Mouse (Mus musculus) right cerebral cortex, postnatal 4 days (tissue): ENCODE results near the gene Nr1h2.

ENCODE experiments used
- DNase-seq: peaks from one replicate; pipeline ENCODE4 v3.0.0-alpha.2; 2022

Gene Nr1h2

GRCm38 (mm10) chr7:44553826-44554225 is at the start of gene Nr1h2:
Gene Nr1h2, minus strand, starts transcription at chr7:44553951.
- peak; percentile 93 for DNase-seq

- no peak for DNase-seq
These were observed 49.6 kb upstream of the Nr1h2 start for GRCm38 (mm10) chr7:44603186-44603855.

GRCm38 (mm10) chr7:44602443-44602842 is 48.7 kb upstream of the Nr1h2 start:
- DNase-seq, result peak; percentile 49

- DNase-seq, result no peak
These were observed 47.9 kb upstream of the Nr1h2 start for GRCm38 (mm10) chr7:44601646-44602045.

- no peak for DNase-seq
These were observed 47.0 kb upstream of the Nr1h2 start for GRCm38 (mm10) chr7:44600691-44601262.

GRCm38 (mm10) chr7:44598336-44598735 is 44.6 kb upstream of the Nr1h2 start:
- no peak for DNase-seq

DNA sequence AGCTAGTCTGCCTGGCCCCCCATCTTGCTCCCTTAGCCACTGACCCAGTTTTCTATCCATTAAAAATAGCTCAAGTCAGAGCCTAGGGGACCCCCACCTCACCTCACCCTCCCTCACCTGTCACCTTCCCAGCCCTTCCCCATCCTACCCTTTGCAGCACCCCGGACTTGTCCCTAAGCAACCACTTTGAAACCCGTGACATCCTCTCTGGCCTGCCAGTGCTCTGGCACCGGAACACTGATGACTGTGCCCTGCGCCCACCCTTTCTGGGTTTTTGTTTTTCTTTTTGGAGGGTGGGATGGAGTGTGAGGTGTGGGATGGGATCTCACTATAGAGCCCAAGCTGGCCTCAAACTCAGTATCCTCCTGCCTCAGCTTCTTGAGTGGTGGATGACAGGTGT is 43.9 kb upstream of the Nr1h2 start:
- no peak for DNase-seq

GRCm38 (mm10) chr7:44596996-44597538 is 43.3 kb upstream of the Nr1h2 start:
- no peak for DNase-seq

DNA sequence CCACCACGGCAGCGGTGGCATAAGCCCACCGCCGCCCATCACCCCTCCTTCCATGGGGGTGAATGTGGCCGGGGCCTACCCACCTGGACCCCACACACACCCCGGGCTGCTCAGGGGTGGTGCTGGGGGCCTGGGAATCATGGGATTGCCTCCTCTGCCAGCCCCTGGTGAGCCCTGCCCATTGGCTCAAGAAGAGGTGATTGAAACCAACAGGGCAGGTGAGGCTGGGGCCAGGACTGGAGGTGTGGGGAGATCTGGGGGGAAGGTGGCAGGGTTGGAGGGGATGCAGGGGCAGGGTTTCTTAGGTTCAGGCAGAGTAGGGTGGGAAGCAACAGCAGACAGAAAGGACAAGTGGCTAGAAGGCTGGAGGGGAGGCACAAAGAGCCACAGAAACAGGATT is 42.3 kb upstream of the Nr1h2 start:
- DNase-seq, result no peak

DNA sequence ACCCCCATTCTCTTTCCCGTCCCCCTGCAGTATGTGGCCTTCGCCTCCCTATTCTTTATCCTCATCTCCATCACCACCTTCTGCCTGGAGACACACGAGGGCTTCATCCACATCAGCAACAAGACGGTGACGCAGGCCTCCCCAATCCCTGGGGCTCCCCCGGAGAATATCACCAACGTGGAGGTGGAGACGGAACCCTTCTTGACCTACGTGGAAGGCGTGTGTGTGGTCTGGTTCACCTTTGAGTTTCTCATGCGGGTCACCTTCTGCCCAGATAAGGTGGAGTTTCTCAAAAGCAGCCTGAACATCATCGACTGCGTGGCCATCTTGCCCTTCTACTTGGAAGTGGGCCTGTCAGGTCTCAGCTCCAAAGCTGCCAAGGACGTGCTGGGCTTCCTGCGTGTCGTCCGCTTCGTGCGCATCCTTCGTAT is 41.4 kb upstream of the Nr1h2 start:
- DNase-seq, result no peak

GRCm38 (mm10) chr7:44594291-44594690 is 40.5 kb upstream of the Nr1h2 start:
- DNase-seq, result peak; percentile 47

DNA sequence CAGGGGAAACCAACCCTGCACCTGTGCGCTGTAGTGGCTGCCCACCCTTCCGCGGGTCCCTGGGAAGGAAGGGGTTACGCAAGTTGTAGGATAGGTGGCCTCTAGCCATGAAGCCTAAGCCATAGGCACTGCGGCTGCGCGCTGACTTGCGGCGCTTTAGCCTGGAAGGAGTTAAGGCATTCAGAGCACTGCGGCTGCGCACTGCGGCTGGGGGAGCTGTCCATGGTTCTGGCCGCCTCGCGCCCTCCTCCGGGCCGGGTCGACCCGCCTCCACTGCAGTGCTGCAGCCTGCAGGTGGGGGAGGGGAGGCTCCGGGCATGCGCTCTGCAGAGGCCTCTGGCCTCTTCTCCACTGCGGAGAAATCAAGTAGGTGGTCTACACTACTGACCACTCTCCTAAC is 40.0 kb upstream of the Nr1h2 start:
- peak; percentile 92 for DNase-seq

DNA sequence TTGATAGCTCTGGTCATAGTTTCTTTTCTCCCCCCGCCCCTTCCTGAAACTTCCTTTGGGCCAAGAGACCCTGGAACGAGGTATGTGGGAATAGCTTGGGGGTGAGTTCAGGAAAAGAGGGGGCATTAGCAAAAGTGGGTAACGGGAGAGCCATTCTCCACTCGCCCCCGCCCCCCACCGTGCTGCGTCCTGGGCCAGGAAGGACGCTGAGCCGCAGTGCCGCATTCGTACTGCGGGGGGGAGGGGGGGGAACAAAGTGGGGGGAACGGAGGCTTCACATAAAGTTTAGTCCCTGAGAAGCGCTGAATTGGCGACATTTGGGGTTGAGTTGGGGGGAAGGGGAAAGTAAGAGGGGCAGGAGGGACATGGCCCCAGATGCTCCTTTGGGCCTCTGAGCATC is 39.3 kb upstream of the Nr1h2 start:
- DNase-seq, result no peak

DNA sequence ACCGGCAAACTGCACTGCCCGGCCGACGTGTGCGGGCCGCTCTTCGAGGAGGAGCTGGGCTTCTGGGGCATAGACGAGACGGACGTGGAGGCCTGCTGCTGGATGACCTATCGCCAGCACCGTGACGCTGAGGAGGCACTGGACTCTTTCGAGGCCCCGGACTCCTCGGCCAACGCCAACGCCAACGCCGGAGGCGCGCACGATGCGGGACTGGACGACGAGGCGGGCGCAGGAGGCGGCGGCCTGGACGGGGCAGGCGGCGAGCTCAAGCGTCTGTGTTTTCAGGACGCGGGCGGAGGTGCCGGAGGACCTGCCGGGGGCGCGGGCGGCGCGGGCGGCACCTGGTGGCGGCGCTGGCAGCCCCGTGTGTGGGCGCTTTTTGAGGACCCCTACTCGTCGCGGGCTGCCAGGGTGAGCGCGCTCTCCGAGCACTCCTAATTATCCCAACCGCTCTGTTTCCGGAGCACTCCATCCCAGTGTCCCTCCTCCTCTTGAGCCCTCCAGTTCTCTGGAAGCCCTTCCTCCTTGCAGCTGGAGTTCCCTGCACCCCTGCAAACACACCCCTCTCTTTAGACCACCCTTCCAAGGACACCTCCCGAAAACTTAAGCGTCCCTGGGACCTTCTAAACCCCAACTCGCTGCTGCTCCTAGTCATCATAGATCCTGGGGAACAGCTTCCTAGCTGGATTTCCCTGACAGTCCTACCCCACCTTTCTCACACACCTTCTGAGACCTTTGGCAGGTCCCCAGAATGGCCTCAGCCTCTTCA is 37.8 kb upstream of the Nr1h2 start:
- peak; percentile 35 for DNase-seq

- DNase-seq, result peak; percentile 90
These were observed 36.9 kb upstream of the Nr1h2 start, which contains the start of gene Kcnc3 for GRCm38 (mm10) chr7:44590402-44591347. Gene Kcnc3, plus strand, starts transcription at chr7:44590664.

DNA sequence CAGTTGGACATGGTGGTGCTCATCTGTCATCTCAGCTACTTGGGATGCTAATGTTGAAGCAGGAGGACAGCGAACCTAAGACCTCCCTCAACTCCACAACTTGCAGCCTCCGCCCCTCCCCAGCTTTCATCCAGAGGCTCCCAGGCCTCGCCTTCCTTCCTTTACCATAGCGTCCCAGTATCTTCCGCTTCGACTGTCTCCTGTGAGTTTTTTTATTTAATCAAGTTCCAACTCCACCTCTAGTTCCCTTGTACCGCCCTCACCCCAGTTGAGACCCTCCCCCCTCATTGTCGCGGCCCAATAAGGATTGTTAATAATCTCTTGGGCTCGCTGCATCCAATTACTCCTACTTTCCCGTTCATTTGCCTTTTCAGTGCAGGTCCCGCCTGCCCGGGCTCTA is 36.2 kb upstream of the Nr1h2 start:
- peak; percentile 45 for DNase-seq

DNA sequence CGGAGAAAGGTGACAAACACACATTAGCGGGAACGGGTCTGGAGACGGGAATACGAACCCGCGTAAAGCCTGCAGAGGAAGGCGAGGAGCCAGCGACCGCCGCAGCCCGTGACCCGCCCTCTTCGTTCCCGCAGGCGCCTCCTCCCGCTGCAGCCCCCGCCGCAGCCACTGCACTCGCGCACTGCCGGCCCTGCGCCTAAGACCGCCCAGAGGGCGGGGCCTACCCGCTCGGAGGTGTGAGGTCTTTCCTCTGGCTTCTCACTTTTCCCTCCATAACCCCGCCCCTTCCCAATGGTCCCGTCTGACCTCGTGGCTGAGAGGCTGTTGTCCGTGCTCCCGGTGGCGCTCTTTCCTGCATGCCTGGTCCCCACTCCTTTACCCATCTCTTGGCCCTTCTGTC is 35.4 kb upstream of the Nr1h2 start:
- peak; percentile 68 for DNase-seq

- DNase-seq, result no peak
These were observed 34.6 kb upstream of the Nr1h2 start for GRCm38 (mm10) chr7:44588338-44588737.

GRCm38 (mm10) chr7:44587676-44588075 is 33.9 kb upstream of the Nr1h2 start:
- no peak for DNase-seq

DNA sequence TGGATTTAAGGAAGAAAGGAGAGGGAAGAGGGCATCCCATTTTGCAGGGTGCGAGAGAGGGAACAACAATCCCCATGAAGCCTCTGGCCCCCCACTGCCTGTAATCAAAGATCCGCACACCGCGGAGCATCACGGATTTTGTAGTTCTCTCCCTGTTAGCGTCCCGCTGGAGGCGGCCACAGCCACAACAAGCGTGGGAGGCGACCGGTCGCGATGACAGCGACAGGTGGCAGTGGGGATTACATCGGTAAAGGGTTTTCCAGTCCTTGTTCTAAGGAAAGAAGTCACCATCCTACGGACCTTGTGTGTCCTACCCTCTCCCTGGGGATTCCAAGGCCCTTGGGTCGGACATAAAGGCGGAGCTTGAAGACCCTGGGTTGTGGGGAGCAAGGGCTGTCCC is 33.2 kb upstream of the Nr1h2 start:
- DNase-seq, result peak; percentile 79

- peak; percentile 73 for DNase-seq
These were observed 32.8 kb upstream of the Nr1h2 start for GRCm38 (mm10) chr7:44586518-44586917.

DNA sequence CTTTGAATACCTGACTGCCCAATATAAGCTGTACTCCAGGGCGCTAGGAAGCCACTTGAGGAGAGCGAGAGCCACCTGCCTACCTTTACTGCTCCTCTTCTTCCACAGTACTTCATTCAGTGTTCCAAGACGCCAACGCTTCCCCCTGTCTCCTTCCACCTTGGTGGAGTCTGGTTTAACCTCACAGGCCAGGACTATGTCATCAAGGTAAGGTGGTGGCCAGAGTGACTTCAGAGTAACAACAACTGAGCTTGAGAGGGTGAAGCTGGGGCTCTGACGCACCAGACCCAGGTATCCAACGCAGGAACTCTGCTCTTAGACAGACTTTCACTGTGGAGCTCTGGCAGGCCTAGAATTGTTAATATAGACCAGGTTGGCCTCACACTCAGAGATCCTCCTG is 31.9 kb upstream of the Nr1h2 start:
- no peak for DNase-seq

GRCm38 (mm10) chr7:44584921-44585320 is 31.2 kb upstream of the Nr1h2 start:
- DNase-seq, result no peak
